Mouse (Mus musculus) cerebellum, adult 2 months (tissue): ENCODE results near the gene Furin.

ENCODE experiments used
- CTCF ChIP-seq: fragments of 200-500 bp; IDR thresholded peaks from 2 replicates; pipeline ENCODE4 v1.5.1; 2011; ENCODE audit warnings: low read depth, mild to moderate bottlenecking, control low read depth, low read length, moderate library complexity, borderline replicate concordance; ENCODE audit not compliant: insufficient read depth
- POLR2A ChIP-seq: fragments of 200-500 bp; IDR thresholded peaks from 2 replicates; pipeline ENCODE4 v1.6.1; 2011; ENCODE audit warnings: low read length, control low read depth, borderline replicate concordance; ENCODE audit not compliant: insufficient read depth

GRCm38 (mm10) chr7:80387033-80387632 lies 18.1 kb downstream of the Furin start:
- no peak for TF ChIP-seq POLR2A
- no peak for TF ChIP-seq CTCF
